Mouse (Mus musculus): ENCODE data around the gene Zfp61. TPM values are rescaled to one million over a fixed set of nuclear protein-coding genes. Genes with fewer than 3 reads are reported as not detected.

Gene Zfp61
- 45.1 and 45.4 TPM in 2 replicates for polyA plus RNA-seq (2016; fragmentation: Nextera tagmentation; extraction: Ambion mirVana)

DNA sequence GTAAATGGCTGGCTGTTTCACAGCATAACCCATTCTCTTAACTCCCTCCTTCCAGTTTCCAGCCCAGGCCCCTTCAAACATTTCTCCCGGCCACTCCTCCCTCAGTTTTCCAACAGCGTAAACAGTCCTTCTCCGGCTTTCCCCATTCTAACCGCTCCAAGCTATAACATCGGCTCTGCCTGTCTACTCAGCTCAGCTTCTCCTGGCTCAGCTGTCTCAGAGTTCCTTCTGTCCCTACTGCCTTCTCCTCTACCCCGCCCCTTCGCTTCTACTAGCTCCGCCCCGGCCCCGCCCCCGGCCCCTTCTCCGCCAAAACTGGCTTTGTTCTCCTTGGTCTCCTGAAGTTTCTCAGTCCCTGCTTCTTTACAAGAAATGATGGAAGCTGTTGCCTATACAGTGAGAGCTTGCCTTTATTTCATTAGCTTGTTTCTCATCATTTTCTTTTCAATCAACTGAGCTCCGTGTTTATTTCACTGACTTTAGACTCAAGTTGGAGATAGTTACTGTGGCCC, at the start of gene Zfp61:
Gene Zfp61 (minus strand): TSS at position 462 of the 512 bp plus-strand sequence.
- 1% methylated on average over 13 of the region's 13 CpGs for WGBS
- Histone ChIP-seq H3K36me3 (peaks cover 38% of the 10 kb centered on the region), H3K4me2 (replicated peaks) (peak within 1 kb of the TSS; percentile 90), H3K4me1 (peaks cover 14% of the 10 kb centered on the region), H3K9ac (replicated peaks) (peak within 1 kb of the TSS; percentile 40), H3K9me3 (no peaks in the 10 kb centered on the region), H3K27ac (replicated peaks) (peak within 1 kb of the TSS; percentile 66), H3K27me3 (no peaks in the 10 kb centered on the region), H3K4me3 (peak within 1 kb of the TSS; percentile 78)
- peak; percentile 77 for ATAC-seq (ENCODE audit: low FRiP score, low read depth)

GRCm38 (mm10) chr7:24348896-24349295, 47.9 kb upstream of the Zfp61 start, which contains the start of gene Lypd5:
Gene Lypd5, plus strand, starts transcription at chr7:24349196.
- WGBS = 45% methylated on average over 6 of the region's 6 CpGs
- Histone ChIP-seq H3K36me3 (no peaks in the 10 kb centered on the region), H3K4me3 (no peak within 1 kb of the TSS), H3K9ac (replicated peaks) (no peak within 1 kb of the TSS), H3K4me1 (no peaks in the 10 kb centered on the region), H3K4me2 (replicated peaks) (no peak within 1 kb of the TSS), H3K9me3 (no peaks in the 10 kb centered on the region), H3K27me3 (0 out of 2 replicates have a peak, but pooled peaks cover 4% of the 10 kb centered on the region), H3K27ac (replicated peaks) (no peak within 1 kb of the TSS)
- no peak for ATAC-seq (ENCODE audit: low FRiP score, low read depth)

- 0 out of 2 replicates have a peak, but pooled peaks cover 3% of the 10 kb centered on the region for H3K27me3 ChIP-seq
- H3K27ac ChIP-seq (replicated peaks) = no peak overlapping the region
- H3K4me3 ChIP-seq = no peak overlapping the region
- WGBS = 63% methylated on average over 5 of the region's 5 CpGs
- H3K9me3 ChIP-seq = no peaks in the 10 kb centered on the region
- no peak overlapping the region for H3K4me2 ChIP-seq (replicated peaks)
- no peaks in the 10 kb centered on the region for H3K4me1 ChIP-seq
- H3K36me3 ChIP-seq = no peaks in the 10 kb centered on the region
- no peak for ATAC-seq (ENCODE audit: low FRiP score, low read depth)
- no peak overlapping the region for H3K9ac ChIP-seq (replicated peaks)
Observed at GRCm38 (mm10) chr7:24346444-24346843, 45.4 kb upstream of the Zfp61 start.

DNA sequence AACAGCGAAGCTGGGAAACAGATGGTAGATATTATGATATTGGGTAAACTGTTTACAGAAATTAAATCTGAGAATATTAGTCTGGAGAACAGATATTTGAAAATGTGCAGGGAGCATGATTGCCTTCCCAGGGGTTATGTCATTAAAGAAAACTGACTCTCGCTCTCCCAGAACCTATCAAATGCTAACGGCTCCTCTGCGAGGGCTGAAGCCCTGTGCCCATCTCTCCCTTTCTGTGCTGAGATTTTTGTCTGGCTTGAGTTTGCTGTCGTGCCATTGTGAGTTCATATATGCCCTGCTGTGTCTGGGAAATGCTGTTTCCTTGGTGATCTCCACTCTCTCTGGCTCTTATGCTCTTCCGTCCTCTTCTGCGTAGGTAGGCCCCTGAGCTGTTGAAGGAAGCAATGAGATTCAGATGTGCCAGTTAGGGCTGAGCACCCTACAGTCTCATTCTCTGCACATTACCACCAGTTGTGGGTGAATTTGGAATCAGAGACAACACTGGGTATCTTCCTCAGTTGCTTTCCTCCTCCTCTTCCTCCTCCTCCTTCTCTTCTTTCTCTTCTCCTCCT, 42.8 kb upstream of the Zfp61 start:
- 78% methylated on average over 7 of the region's 7 CpGs for WGBS
- no peak overlapping the region for H3K27ac ChIP-seq (replicated peaks)
- H3K9me3 ChIP-seq = 0 out of 2 replicates have a peak, but pooled peaks cover 5% of the 10 kb centered on the region
- no peak overlapping the region for H3K9ac ChIP-seq (replicated peaks)
- no peaks in the 10 kb centered on the region for H3K27me3 ChIP-seq
- no peaks in the 10 kb centered on the region for H3K36me3 ChIP-seq
- no peaks in the 10 kb centered on the region for H3K4me1 ChIP-seq
- no peak overlapping the region for H3K4me3 ChIP-seq
- ATAC-seq (ENCODE audit: low FRiP score, low read depth) = no peak
- no peak overlapping the region for H3K4me2 ChIP-seq (replicated peaks)

DNA sequence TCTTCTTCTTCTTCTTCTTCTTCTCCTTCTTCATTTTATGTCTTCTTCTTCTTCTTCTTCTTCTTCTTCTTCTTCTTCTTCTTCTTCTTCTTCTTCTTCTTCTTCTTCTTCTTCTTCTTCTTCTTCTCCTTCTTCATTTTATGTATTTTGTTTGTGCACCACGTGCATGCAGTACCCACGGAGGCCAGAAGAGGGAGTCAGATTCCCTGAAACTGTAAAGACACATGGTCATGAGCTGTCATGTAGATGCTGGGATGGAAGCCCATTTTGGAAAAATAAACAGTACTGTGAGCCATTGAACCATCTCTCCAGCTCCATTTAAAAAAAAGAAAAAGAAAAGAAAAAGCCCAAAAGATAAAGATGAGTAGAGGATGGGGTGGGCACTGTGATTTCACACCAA, 37.2 kb upstream of the Zfp61 start:
- no peaks in the 10 kb centered on the region for H3K4me1 ChIP-seq
- no peak overlapping the region for H3K27ac ChIP-seq (replicated peaks)
- no peak overlapping the region for H3K4me2 ChIP-seq (replicated peaks)
- ATAC-seq (ENCODE audit: low FRiP score, low read depth) = no peak
- H3K4me3 ChIP-seq = no peak overlapping the region
- peaks cover 20% of the 10 kb centered on the region for H3K27me3 ChIP-seq
- no peaks in the 10 kb centered on the region for H3K36me3 ChIP-seq
- no peak overlapping the region for H3K9ac ChIP-seq (replicated peaks)
- H3K9me3 ChIP-seq = 0 out of 2 replicates have a peak, but pooled peaks cover 5% of the 10 kb centered on the region
- WGBS = 36% methylated on average over 2 of the region's 2 CpGs

GRCm38 (mm10) chr7:24335699-24336309, 34.8 kb upstream of the Zfp61 start:
- ATAC-seq (ENCODE audit: low FRiP score, low read depth) = 0 out of 2 replicates have a peak, but pooled peaks have one; percentile 19
- H3K9ac ChIP-seq (replicated peaks) = no peak overlapping the region
- 13% methylated on average over 5 of the region's 5 CpGs for WGBS
- H3K4me1 ChIP-seq = no peaks in the 10 kb centered on the region
- peaks cover 27% of the 10 kb centered on the region for H3K27me3 ChIP-seq
- H3K4me2 ChIP-seq (replicated peaks) = no peak overlapping the region
- H3K36me3 ChIP-seq = no peaks in the 10 kb centered on the region
- no peak overlapping the region for H3K27ac ChIP-seq (replicated peaks)
- no peak overlapping the region for H3K4me3 ChIP-seq
- 0 out of 2 replicates have a peak, but pooled peaks cover 5% of the 10 kb centered on the region for H3K9me3 ChIP-seq

DNA sequence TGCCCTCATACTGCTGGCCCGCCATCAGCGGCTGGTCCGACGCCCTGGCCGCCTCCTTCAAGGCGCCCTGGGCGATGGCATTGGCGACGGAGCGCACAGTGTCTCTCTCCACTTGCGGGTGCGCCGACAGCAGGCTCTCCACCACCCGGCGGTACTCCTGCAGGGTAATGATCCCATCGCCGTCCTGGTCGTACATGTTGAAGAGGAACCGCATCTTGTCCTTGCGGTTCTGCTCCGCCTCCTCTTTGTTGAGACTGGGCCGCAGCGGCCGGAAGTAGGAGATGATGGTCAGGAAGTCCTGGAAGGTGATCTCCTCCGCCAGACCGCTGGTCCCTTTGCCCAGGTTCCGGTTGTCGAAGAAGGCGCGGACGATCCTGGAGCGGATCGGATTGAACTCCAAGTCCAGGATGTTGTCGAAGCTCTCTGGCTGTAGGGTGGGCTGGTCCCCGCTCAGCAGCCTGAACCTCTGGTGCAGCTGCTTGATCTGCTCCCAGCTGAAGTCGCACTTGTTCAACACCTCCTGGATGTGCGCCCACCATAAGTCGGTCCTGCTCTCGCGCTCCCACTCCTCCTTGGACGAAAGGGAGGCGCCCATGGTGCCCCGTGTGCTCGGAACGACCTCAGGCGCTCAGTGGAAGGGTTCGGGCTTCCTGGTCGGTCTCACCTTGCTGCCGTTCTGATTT, 32.4 kb upstream of the Zfp61 start, which contains the start of gene Tescl:
Gene Tescl (minus strand): TSS at position 633 of the 683 bp plus-strand sequence.
- Histone ChIP-seq H3K36me3 (no peaks in the 10 kb centered on the region), H3K4me2 (replicated peaks) (no peak within 1 kb of the TSS), H3K4me3 (no peak within 1 kb of the TSS), H3K9me3 (no peaks in the 10 kb centered on the region), H3K9ac (replicated peaks) (no peak within 1 kb of the TSS), H3K27ac (replicated peaks) (no peak within 1 kb of the TSS), H3K4me1 (no peaks in the 10 kb centered on the region), H3K27me3 (peaks cover 27% of the 10 kb centered on the region)
- no peak for ATAC-seq (ENCODE audit: low FRiP score, low read depth)
- WGBS = 50% methylated on average over 49 of the region's 49 CpGs

DNA sequence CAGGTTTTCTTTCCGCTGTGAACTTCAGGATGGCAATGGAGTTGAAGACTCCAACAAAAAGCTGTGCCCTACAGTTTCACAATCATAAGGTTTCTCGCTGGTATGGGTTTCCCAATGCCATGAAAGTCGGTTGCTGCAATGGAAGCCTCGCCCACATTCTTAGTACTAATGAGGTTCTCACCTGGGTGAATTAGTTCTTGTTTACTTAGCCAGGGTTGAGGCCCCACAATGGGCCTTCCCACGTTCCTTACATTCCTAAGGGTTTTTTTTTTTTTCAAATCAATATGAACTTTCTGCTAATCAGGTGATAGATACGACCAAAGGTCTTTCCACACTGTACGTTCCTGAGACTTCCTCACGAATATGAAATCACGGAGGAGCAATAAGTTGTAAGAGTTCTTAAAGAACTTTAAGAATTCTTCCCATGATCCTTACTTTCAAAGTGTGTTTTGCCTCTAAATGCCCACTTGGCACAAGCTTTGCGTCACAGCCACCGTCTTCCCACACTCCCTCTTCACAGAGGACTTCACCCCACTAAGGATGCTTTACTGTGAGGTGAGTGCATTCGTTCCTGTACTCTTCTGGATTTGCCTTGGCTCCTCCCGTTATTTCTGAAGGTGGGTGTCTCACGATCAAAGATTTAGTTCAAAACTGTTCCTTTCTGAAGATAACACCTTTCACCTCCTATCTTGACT, 26.4 kb upstream of the Zfp61 start:
- ATAC-seq (ENCODE audit: low FRiP score, low read depth) = no peak
- WGBS = 88% methylated on average over 14 of the region's 14 CpGs
- no peak overlapping the region for H3K9ac ChIP-seq (replicated peaks)
- H3K4me2 ChIP-seq (replicated peaks) = no peak overlapping the region
- no peaks in the 10 kb centered on the region for H3K36me3 ChIP-seq
- H3K27ac ChIP-seq (replicated peaks) = no peak overlapping the region
- H3K9me3 ChIP-seq = peaks cover 8% of the 10 kb centered on the region
- peaks cover 7% of the 10 kb centered on the region for H3K27me3 ChIP-seq
- H3K4me3 ChIP-seq = no peak overlapping the region
- peaks cover 12% of the 10 kb centered on the region for H3K4me1 ChIP-seq

- WGBS = 41% methylated on average over 20 of the region's 20 CpGs
- Histone ChIP-seq H3K9me3 (peaks cover 8% of the 10 kb centered on the region), H3K27ac (replicated peaks) (0 out of 2 replicates have a peak overlapping the region, but pooled peaks have one; percentile 21), H3K9ac (replicated peaks) (peak overlapping the region; percentile 26; the same call in 1 of the 2 replicates), H3K4me3 (peak overlapping the region; percentile 30), H3K36me3 (no peaks in the 10 kb centered on the region), H3K4me2 (replicated peaks) (peak overlapping the region; percentile 52), H3K4me1 (peaks cover 12% of the 10 kb centered on the region), H3K27me3 (peaks cover 7% of the 10 kb centered on the region)
- peak; percentile 78 for ATAC-seq (ENCODE audit: low FRiP score, low read depth)
Observed at GRCm38 (mm10) chr7:24326273-24327135, 25.5 kb upstream of the Zfp61 start.

DNA sequence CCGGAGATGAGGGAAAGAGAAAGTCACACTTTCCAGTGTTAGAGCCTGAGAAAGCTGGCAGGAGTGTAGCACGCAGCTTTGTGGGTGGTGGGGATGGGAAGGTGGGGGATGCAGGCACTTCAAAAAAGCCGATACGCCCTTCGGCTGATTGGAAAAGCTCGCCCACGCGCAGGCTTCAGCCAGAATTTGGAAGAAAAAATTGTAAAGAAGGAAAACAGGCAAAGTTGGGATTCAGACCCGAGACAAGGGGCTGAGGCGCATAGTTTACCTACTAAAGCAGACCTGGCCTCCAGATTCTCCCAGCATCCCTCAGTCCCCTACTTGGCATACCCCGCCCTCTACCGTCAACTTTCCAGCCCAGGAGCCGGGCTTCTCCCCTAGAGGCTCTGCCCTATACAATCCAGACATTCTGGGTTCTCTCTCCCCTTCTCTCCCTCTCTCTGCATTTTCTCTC, 24.7 kb upstream of the Zfp61 start:
- Histone ChIP-seq H3K9ac (replicated peaks) (peak overlapping the region; percentile 26), H3K4me2 (replicated peaks) (peak overlapping the region; percentile 52), H3K27ac (replicated peaks) (0 out of 2 replicates have a peak overlapping the region, but pooled peaks have one; percentile 21), H3K9me3 (peaks cover 8% of the 10 kb centered on the region), H3K4me3 (peak overlapping the region; percentile 30), H3K27me3 (peaks cover 7% of the 10 kb centered on the region), H3K4me1 (peaks cover 12% of the 10 kb centered on the region), H3K36me3 (no peaks in the 10 kb centered on the region)
- 6% methylated on average over 13 of the region's 13 CpGs for WGBS
- peak; percentile 86 for ATAC-seq (ENCODE audit: low FRiP score, low read depth)
